Mouse (Mus musculus): ENCODE data around the gene Smyd2.

Gene Smyd2

GRCm38 (mm10) chr1:189921818-189922592 lies at the start of gene Smyd2:
Gene Smyd2, minus strand, starts transcription at chr1:189922363.
- in situ Hi-C loops (cut with MboI; ENCODE audit: low sequenced_read_pairs) = no loop called here

GRCm38 (mm10) chr1:189970381-189970780 lies 48.2 kb upstream of the Smyd2 start:
- in situ Hi-C loops (cut with MboI; ENCODE audit: low sequenced_read_pairs) = loop anchor here (10.0 kb wide), 1 partner anchor 96 kb away; no protein-coding TSS in a partner anchor

GRCm38 (mm10) chr1:189968027-189968426 lies 45.9 kb upstream of the Smyd2 start:
- in situ Hi-C loops (cut with MboI; ENCODE audit: low sequenced_read_pairs) = no loop called here

GRCm38 (mm10) chr1:189960481-189960880 lies 38.3 kb upstream of the Smyd2 start:
- in situ Hi-C loops (cut with MboI; ENCODE audit: low sequenced_read_pairs) = no loop called here

GRCm38 (mm10) chr1:189959802-189960201 lies 37.6 kb upstream of the Smyd2 start:
- in situ Hi-C loops (cut with MboI; ENCODE audit: low sequenced_read_pairs) = no loop called here

GRCm38 (mm10) chr1:189951861-189952260 lies 29.7 kb upstream of the Smyd2 start:
- in situ Hi-C loops (cut with MboI; ENCODE audit: low sequenced_read_pairs) = no loop called here

- in situ Hi-C loops (cut with MboI; ENCODE audit: low sequenced_read_pairs) = loop anchor here (25.0 kb wide), 1 partner anchor 935 kb away; the partner anchor contains the start of gene Kctd3
Measured at GRCm38 (mm10) chr1:189947411-189947810, 25.2 kb upstream of the Smyd2 start.

GRCm38 (mm10) chr1:189946126-189946525 lies 24.0 kb upstream of the Smyd2 start:
- in situ Hi-C loops (cut with MboI; ENCODE audit: low sequenced_read_pairs) = loop anchor here (25.0 kb wide), 1 partner anchor 934 kb away; the partner anchor contains the start of gene Kctd3

GRCm38 (mm10) chr1:189941786-189942185 lies 19.6 kb upstream of the Smyd2 start:
- in situ Hi-C loops (cut with MboI; ENCODE audit: low sequenced_read_pairs) = loop anchor here (25.0 kb wide), 1 partner anchor 929 kb away; the partner anchor contains the start of gene Kctd3

GRCm38 (mm10) chr1:189936436-189937105 lies 14.4 kb upstream of the Smyd2 start:
- in situ Hi-C loops (cut with MboI; ENCODE audit: low sequenced_read_pairs) = loop anchor here (25.0 kb wide), 1 partner anchor 924 kb away; the partner anchor contains the start of gene Kctd3

GRCm38 (mm10) chr1:189933480-189934202 lies 11.5 kb upstream of the Smyd2 start:
- in situ Hi-C loops (cut with MboI; ENCODE audit: low sequenced_read_pairs) = loop anchor here (25.0 kb wide), 1 partner anchor 921 kb away; the partner anchor contains the start of gene Kctd3

GRCm38 (mm10) chr1:189932976-189933375 lies 10.8 kb upstream of the Smyd2 start:
- in situ Hi-C loops (cut with MboI; ENCODE audit: low sequenced_read_pairs) = loop anchor here (25.0 kb wide), 1 partner anchor 921 kb away; the partner anchor contains the start of gene Kctd3

GRCm38 (mm10) chr1:189932190-189932589 lies 10.0 kb upstream of the Smyd2 start:
- in situ Hi-C loops (cut with MboI; ENCODE audit: low sequenced_read_pairs) = loop anchor here (25.0 kb wide), 1 partner anchor 920 kb away; the partner anchor contains the start of gene Kctd3

- in situ Hi-C loops (cut with MboI; ENCODE audit: low sequenced_read_pairs) = loop anchor here (25.0 kb wide), 1 partner anchor 918 kb away; the partner anchor contains the start of gene Kctd3
Measured at GRCm38 (mm10) chr1:189929896-189930295, 7.7 kb upstream of the Smyd2 start.

GRCm38 (mm10) chr1:189927644-189928043 lies 5.5 kb upstream of the Smyd2 start:
- in situ Hi-C loops (cut with MboI; ENCODE audit: low sequenced_read_pairs) = loop anchor here (25.0 kb wide), 1 partner anchor 915 kb away; the partner anchor contains the start of gene Kctd3

- in situ Hi-C loops (cut with MboI; ENCODE audit: low sequenced_read_pairs) = loop anchor here (25.0 kb wide), 1 partner anchor 914 kb away; the partner anchor contains the start of gene Kctd3
Measured at GRCm38 (mm10) chr1:189926279-189926678, 4.1 kb upstream of the Smyd2 start.

GRCm38 (mm10) chr1:189923871-189924568 lies 1.9 kb upstream of the Smyd2 start:
- in situ Hi-C loops (cut with MboI; ENCODE audit: low sequenced_read_pairs) = no loop called here

- in situ Hi-C loops (cut with MboI; ENCODE audit: low sequenced_read_pairs) = no loop called here
Measured at GRCm38 (mm10) chr1:189923157-189923556, 994 bp upstream of the Smyd2 start.

- in situ Hi-C loops (cut with MboI; ENCODE audit: low sequenced_read_pairs) = no loop called here
Measured at GRCm38 (mm10) chr1:189922721-189923120, 558 bp upstream of the Smyd2 start.

GRCm38 (mm10) chr1:189921568-189921817 lies 670 bp downstream of the Smyd2 start:
- in situ Hi-C loops (cut with MboI; ENCODE audit: low sequenced_read_pairs) = no loop called here
